Mouse (Mus musculus) MEL (cell line): ENCODE results near the gene Sec16a. TPM values are rescaled to one million over a fixed set of nuclear protein-coding genes. Genes with fewer than 3 reads are reported as not detected.

Experiments used
- DNase-seq: peaks from one replicate; pipeline ENCODE4 v3.0.0; 2011; ENCODE audit warnings: low read depth, low spot score
- H3K27ac ChIP-seq: 2 replicates; pipeline ENCODE4 v1.5.1; 2012; ENCODE audit warnings: low read depth, mild to moderate bottlenecking, control low read depth, low read length, moderate library complexity; ENCODE audit not compliant: control insufficient read depth
- H3K27me3 ChIP-seq, 2 experiments: fragments of 150-350 bp in 1 of 2; sonication (generic) in 1 of 2; 2 replicates each; pipeline ENCODE4 v1.6.1; 2012; ENCODE audit warnings: low read length in 2 of 2, mild to moderate bottlenecking in 2 of 2, improper control_type of control experiment in 1 of 2, moderate library complexity in 1 of 2; ENCODE audit not compliant: insufficient read depth in 2 of 2, control insufficient read depth in 1 of 2
- H3K36me3 ChIP-seq, 2 experiments: 2 replicates each; pipeline ENCODE4 v1.6.1; 2012 to 2014; ENCODE audit warnings: low read length in 2 of 2, improper control_type of control experiment in 1 of 2, inconsistent platforms in 1 of 2, mild to moderate bottlenecking in 1 of 2; ENCODE audit not compliant: insufficient read depth in 2 of 2, control insufficient read depth in 1 of 2
- H3K4me1 ChIP-seq, 2 experiments: fragments of 150-350 bp in 1 of 2; sonication (generic) in 1 of 2; 2 replicates each; pipeline ENCODE4 v1.6.1; 2012; ENCODE audit warnings: low read length in 2 of 2, improper control_type of control experiment in 1 of 2, mild to moderate bottlenecking in 1 of 2; ENCODE audit not compliant: insufficient read depth in 2 of 2, control insufficient read depth in 1 of 2
- H3K4me3 ChIP-seq, 2 experiments: fragments of 150-350 bp in 1 of 2; sonication (generic) in 1 of 2; 2 replicates each; pipeline ENCODE4 v1.5.1; 2012; ENCODE audit warnings: low read depth in 2 of 2, low read length in 2 of 2, mild to moderate bottlenecking in 2 of 2, moderate library complexity in 2 of 2, control low read depth in 1 of 2, improper control_type of control experiment in 1 of 2; ENCODE audit not compliant: control insufficient read depth in 1 of 2, insufficient read depth in 1 of 2
- H3K79me2 ChIP-seq: 2 replicates; pipeline ENCODE4 v1.6.1; 2012; ENCODE audit warnings: mild to moderate bottlenecking, low read length, moderate library complexity; ENCODE audit not compliant: control insufficient read depth, poor library complexity, insufficient read depth
- H3K9ac ChIP-seq: 2 replicates; pipeline ENCODE4 v1.6.1; 2012; ENCODE audit warnings: low read depth, mild to moderate bottlenecking, control low read depth, low read length, moderate library complexity; ENCODE audit not compliant: control insufficient read depth, poor library complexity, severe bottlenecking
- H3K9me3 ChIP-seq: fragments of 150-350 bp; sonication (generic); replicated peaks from 2 replicates; pipeline ENCODE4 v1.6.1; 2012; ENCODE audit warnings: mild to moderate bottlenecking, low read length, improper control_type of control experiment, moderate library complexity; ENCODE audit not compliant: insufficient read depth
- CHD1 ChIP-seq: IDR thresholded peaks from 2 replicates; pipeline ENCODE4 v1.6.1; 2012; ENCODE audit warnings: low read depth, mild to moderate bottlenecking, inconsistent platforms, low read length, improper control_type of control experiment
- CHD2 ChIP-seq: IDR thresholded peaks from 2 replicates; pipeline ENCODE4 v1.6.1; 2011; ENCODE audit warnings: low read length, improper control_type of control experiment
- CTCF ChIP-seq, 3 experiments: IDR thresholded peaks in 2 of 3; conservative IDR thresholded peaks in 1 of 3; 2 replicates each; pipeline ENCODE4 v1.5.1; 2011 to 2012; ENCODE audit warnings: low read length in 3 of 3, low read depth in 2 of 3, mild to moderate bottlenecking in 2 of 3, improper control_type of control experiment in 1 of 3, inconsistent platforms in 1 of 3, mixed read lengths in 1 of 3, moderate library complexity in 1 of 3; ENCODE audit not compliant: control insufficient read depth in 1 of 3, insufficient read depth in 1 of 3, poor library complexity in 1 of 3, severe bottlenecking in 1 of 3
- EP300 ChIP-seq, 2 experiments: IDR thresholded peaks; 2 replicates each; pipeline ENCODE4 v1.6.1; 2011; ENCODE audit warnings: improper control_type of control experiment in 2 of 2, low read length in 2 of 2, low read depth in 1 of 2, mild to moderate bottlenecking in 1 of 2
- ETS1 ChIP-seq: IDR thresholded peaks from 2 replicates; pipeline ENCODE4 v1.6.1; 2012; ENCODE audit warnings: low read depth, mild to moderate bottlenecking, inconsistent platforms, low read length, improper control_type of control experiment, moderate library complexity
- GABPA ChIP-seq: IDR thresholded peaks from 2 replicates; pipeline ENCODE4 v1.6.1; 2012; ENCODE audit warnings: low read depth, mild to moderate bottlenecking, inconsistent platforms, low read length, improper control_type of control experiment, moderate library complexity
- HCFC1 ChIP-seq: IDR thresholded peaks from 2 replicates; pipeline ENCODE4 v1.6.1; 2012; ENCODE audit warnings: low read depth, mild to moderate bottlenecking, inconsistent platforms, low read length, improper control_type of control experiment, moderate library complexity
- JUND ChIP-seq: IDR thresholded peaks from 2 replicates; pipeline ENCODE4 v1.6.1; 2011; ENCODE audit warnings: low read depth, mild to moderate bottlenecking, improper control_type of control experiment, low read length
- MAFK ChIP-seq: IDR thresholded peaks from 2 replicates; pipeline ENCODE4 v1.6.1; 2011; ENCODE audit warnings: low read depth, mild to moderate bottlenecking, low read length, improper control_type of control experiment, borderline replicate concordance
- MAX ChIP-seq: IDR thresholded peaks from 2 replicates; pipeline ENCODE4 v1.6.1; 2011; ENCODE audit warnings: low read length, improper control_type of control experiment
- MAZ ChIP-seq: IDR thresholded peaks from 2 replicates; pipeline ENCODE4 v1.6.1; 2012; ENCODE audit warnings: low read depth, mild to moderate bottlenecking, inconsistent platforms, low read length, improper control_type of control experiment
- MEF2A ChIP-seq: IDR thresholded peaks from 2 replicates; pipeline ENCODE4 v1.6.1; 2014; ENCODE audit warnings: low read depth, mild to moderate bottlenecking, inconsistent platforms, low read length, improper control_type of control experiment; ENCODE audit not compliant: poor library complexity, insufficient replicate concordance, severe bottlenecking; ENCODE audit errors: extremely low read depth
- MXI1 ChIP-seq: IDR thresholded peaks from 2 replicates; pipeline ENCODE4 v1.6.1; 2011; ENCODE audit warnings: mild to moderate bottlenecking, low read depth, low read length, improper control_type of control experiment
- MYB ChIP-seq: IDR thresholded peaks from 2 replicates; pipeline ENCODE4 v1.6.1; 2011; ENCODE audit warnings: mild to moderate bottlenecking, low read depth, low read length, improper control_type of control experiment
- POLR2AphosphoS2 ChIP-seq: IDR thresholded peaks from 2 replicates; pipeline ENCODE4 v1.6.1; 2011; ENCODE audit warnings: low read length, improper control_type of control experiment
- SIN3A ChIP-seq: IDR thresholded peaks from 2 replicates; pipeline ENCODE4 v1.6.1; 2012; ENCODE audit warnings: low read length, improper control_type of control experiment, inconsistent platforms
- TAL1 ChIP-seq: IDR thresholded peaks from 2 replicates; pipeline ENCODE4 v1.6.1; 2012; ENCODE audit warnings: mild to moderate bottlenecking, inconsistent platforms, low read length, moderate library complexity, mixed read lengths
- USF1 ChIP-seq: IDR thresholded peaks from 2 replicates; pipeline ENCODE4 v1.6.1; 2014; ENCODE audit warnings: low read depth, mild to moderate bottlenecking, inconsistent platforms, low read length, improper control_type of control experiment, moderate library complexity
- ZKSCAN1 ChIP-seq: IDR thresholded peaks from 2 replicates; pipeline ENCODE4 v1.6.1; 2012; ENCODE audit warnings: low read depth, mild to moderate bottlenecking, inconsistent platforms, low read length, improper control_type of control experiment, moderate library complexity
- polyA plus RNA-seq, 2 experiments: library from polyadenylated mRNA; stranded (reverse) in 1 of 2; unstranded in 1 of 2; fragments of >175 nt in 1 of 2; fragments of >200 nt in 1 of 2; gene quantifications; 2 replicates each; pipeline versions ENCODE4 v1.2.1 to v1.2.4; 2012; ENCODE audit warnings: low replicate concordance in 2 of 2, low read depth in 1 of 2; ENCODE audit not compliant: insufficient read length in 2 of 2, insufficient read depth in 1 of 2, missing spikeins in 1 of 2
- total RNA-seq: library from RNA; depleted of rRNA; stranded (reverse); fragments of 300-350 nt; gene quantifications from 2 replicates; pipeline ENCODE4 v1.2.3, GENCODE M21; 2012

Gene Sec16a
- total and polyA plus RNA-seq, 3 experiments: 20.3 to 38.0 TPM; not detected in 1

DNA sequence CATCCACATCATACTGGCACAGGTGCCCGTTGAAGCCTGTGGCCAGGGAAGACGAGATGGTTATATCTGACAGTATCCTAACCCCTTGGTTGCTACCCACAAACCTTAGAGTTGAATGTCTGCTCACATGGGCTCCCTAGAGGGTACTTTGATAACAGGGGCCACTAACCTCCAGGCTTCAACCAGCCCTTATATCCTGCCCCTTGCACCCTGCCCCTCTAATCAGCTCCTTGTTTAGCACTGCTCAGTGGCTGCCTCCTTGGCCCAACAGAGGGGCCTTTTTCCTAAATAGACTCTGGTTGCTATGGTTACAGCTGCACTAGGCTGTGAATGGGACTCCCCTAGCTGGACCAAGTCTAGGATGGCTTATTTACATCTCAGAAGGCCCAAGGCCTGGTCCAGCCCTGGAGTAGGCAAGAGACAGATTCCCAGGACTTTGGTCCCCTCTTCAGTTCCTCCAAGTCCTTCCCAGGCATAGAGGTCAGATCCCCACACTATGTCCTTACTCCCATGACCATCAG is 33.7 kb upstream of the Sec16a start (continued):
- TF ChIP-seq CTCF (IDR thresholded peaks at IDR 0.05 in 2 of 3, conservative IDR thresholded peaks at IDR 0.05 in 1 of 3; ENCODE audit: control insufficient read depth in 1 of 3, insufficient read depth in 1 of 3, low read depth in 2 of 3, low read length in 3 of 3, poor library complexity in 1 of 3, severe bottlenecking in 1 of 3) (no peak), ETS1 (no peak), HCFC1 (no peak)

- no peak for DNase-seq
- TF ChIP-seq MAX (no peak), CHD2 (no peak), HCFC1 (no peak), MXI1 (no peak), SIN3A (no peak), EP300 (IDR thresholded peaks at IDR 0.05; ENCODE audit: low read depth in 1 of 2, low read length in 2 of 2) (no peak), TAL1 (no peak), CHD1 (no peak), MAZ (no peak), USF1 (no peak), GABPA (no peak), MYB (no peak), MEF2A (no peak), POLR2AphosphoS2 (no peak), JUND (no peak), ETS1 (no peak), ZKSCAN1 (no peak), MAFK (no peak)
- Histone ChIP-seq H3K36me3 (no peaks in the 10 kb centered on the region), H3K4me1 (no peaks in the 10 kb centered on the region; a peak in 2 of 4 replicates), H3K4me3 (no peak overlapping the region), H3K9ac (no peak overlapping the region), H3K27me3 (peaks cover 4 to 10% of the 10 kb centered on the region in 2 experiments), H3K9me3 (no peaks in the 10 kb centered on the region), H3K27ac (no peak overlapping the region), H3K79me2 (no peaks in the 10 kb centered on the region)
Measured at GRCm38 (mm10) chr2:26477911-26478310, 32.9 kb upstream of the Sec16a start.
